Mouse (Mus musculus): ENCODE results near the gene Panx2.

GRCm38 (mm10) chr15:89073993-89074603 is 14.6 kb downstream of the Panx2 start:
- TF ChIP-seq CTCF (IDR thresholded peaks at IDR 0.05; ENCODE audit: low read depth, low read length): no peak
- no peak for TF ChIP-seq POLR2A (IDR thresholded peaks at IDR 0.05; ENCODE audit: extremely low read depth, insufficient read depth, low read length)

Data from liver, adult 2 months (tissue).